Mouse (Mus musculus): ENCODE results near the gene Ankrd50.

Gene Ankrd50

GRCm38 (mm10) chr3:38484191-38485106, at the start of gene Ankrd50:
Gene Ankrd50, minus strand, starts transcription at chr3:38484844.
- peak; percentile 99 for DNase-seq (ENCODE audit: inconsistent ontology term)

- DNase-seq (ENCODE audit: inconsistent ontology term): no peak
Measured at GRCm38 (mm10) chr3:38534245-38534644, 49.6 kb upstream of the Ankrd50 start.

- no peak for DNase-seq (ENCODE audit: inconsistent ontology term)
Measured at GRCm38 (mm10) chr3:38520426-38520825, 35.8 kb upstream of the Ankrd50 start.

- no peak for DNase-seq (ENCODE audit: inconsistent ontology term)
Measured at GRCm38 (mm10) chr3:38519971-38520370, 35.3 kb upstream of the Ankrd50 start.

- no peak for DNase-seq (ENCODE audit: inconsistent ontology term)
Measured at GRCm38 (mm10) chr3:38503606-38504005, 19.0 kb upstream of the Ankrd50 start.

GRCm38 (mm10) chr3:38502156-38502555, 17.5 kb upstream of the Ankrd50 start:
- DNase-seq (ENCODE audit: inconsistent ontology term): peak; percentile 30

GRCm38 (mm10) chr3:38501739-38502138, 17.1 kb upstream of the Ankrd50 start:
- DNase-seq (ENCODE audit: inconsistent ontology term): no peak

- no peak for DNase-seq (ENCODE audit: inconsistent ontology term)
Measured at GRCm38 (mm10) chr3:38501316-38501715, 16.7 kb upstream of the Ankrd50 start.

- no peak for DNase-seq (ENCODE audit: inconsistent ontology term)
Measured at GRCm38 (mm10) chr3:38498561-38498960, 13.9 kb upstream of the Ankrd50 start.

- no peak for DNase-seq (ENCODE audit: inconsistent ontology term)
Measured at GRCm38 (mm10) chr3:38496795-38497385, 12.2 kb upstream of the Ankrd50 start.

GRCm38 (mm10) chr3:38491702-38492101, 7.1 kb upstream of the Ankrd50 start:
- DNase-seq (ENCODE audit: inconsistent ontology term): no peak

GRCm38 (mm10) chr3:38491236-38491635, 6.6 kb upstream of the Ankrd50 start:
- no peak for DNase-seq (ENCODE audit: inconsistent ontology term)

GRCm38 (mm10) chr3:38490720-38491119, 6.1 kb upstream of the Ankrd50 start:
- no peak for DNase-seq (ENCODE audit: inconsistent ontology term)

- no peak for DNase-seq (ENCODE audit: inconsistent ontology term)
Measured at GRCm38 (mm10) chr3:38485107-38485545, 482 bp upstream of the Ankrd50 start.

- DNase-seq (ENCODE audit: inconsistent ontology term): peak; percentile 48
Measured at GRCm38 (mm10) chr3:38483551-38483950, 1.1 kb downstream of the Ankrd50 start.

- DNase-seq (ENCODE audit: inconsistent ontology term): no peak
Measured at GRCm38 (mm10) chr3:38482749-38483148, 1.9 kb downstream of the Ankrd50 start.

- DNase-seq (ENCODE audit: inconsistent ontology term): no peak
Measured at GRCm38 (mm10) chr3:38481106-38481505, 3.5 kb downstream of the Ankrd50 start.

- DNase-seq (ENCODE audit: inconsistent ontology term): no peak
Measured at GRCm38 (mm10) chr3:38477936-38478335, 6.7 kb downstream of the Ankrd50 start.

- DNase-seq (ENCODE audit: inconsistent ontology term): no peak
Measured at GRCm38 (mm10) chr3:38475587-38475986, 9.1 kb downstream of the Ankrd50 start.

GRCm38 (mm10) chr3:38473138-38473537, 11.5 kb downstream of the Ankrd50 start:
- no peak for DNase-seq (ENCODE audit: inconsistent ontology term)

GRCm38 (mm10) chr3:38471516-38471915, 13.1 kb downstream of the Ankrd50 start:
- DNase-seq (ENCODE audit: inconsistent ontology term): no peak

- DNase-seq (ENCODE audit: inconsistent ontology term): no peak
Measured at GRCm38 (mm10) chr3:38468131-38468530, 16.5 kb downstream of the Ankrd50 start.

GRCm38 (mm10) chr3:38466880-38467405, 17.7 kb downstream of the Ankrd50 start:
- DNase-seq (ENCODE audit: inconsistent ontology term): peak; percentile 86
